Mouse (Mus musculus) megakaryocyte, embryonic 14.5 days (primary cell): ENCODE measurements around the gene Arhgap22. TPM values are rescaled to one million over a fixed set of nuclear protein-coding genes. Genes with fewer than 3 reads are reported as not detected.

Source experiments
- H3K27me3 ChIP-seq: replicated peaks from 2 replicates; pipeline ENCODE3; 2012; ENCODE audit warnings: inconsistent platforms
- H3K36me3 ChIP-seq: replicated peaks from 2 replicates; pipeline ENCODE3; 2012; ENCODE audit warnings: low read length, inconsistent platforms, mixed read lengths
- H3K4me1 ChIP-seq: 2 replicates; pipeline ENCODE4 v1.6.1; 2012; ENCODE audit warnings: inconsistent platforms
- H3K4me3 ChIP-seq: replicated peaks from 2 replicates; pipeline ENCODE3; 2012; ENCODE audit warnings: moderate library complexity, mild to moderate bottlenecking, inconsistent platforms
- H3K9me3 ChIP-seq: 2 replicates; pipeline ENCODE4 v1.6.1; 2012; ENCODE audit warnings: inconsistent platforms
- FLI1 ChIP-seq: IDR thresholded peaks from 2 replicates; pipeline ENCODE4 v1.6.1; 2012; ENCODE audit warnings: low read length, inconsistent platforms, mixed read lengths
- GATA1 ChIP-seq: IDR thresholded peaks from 3 replicates; pipeline ENCODE4 v1.6.1; 2012; ENCODE audit warnings: mixed read lengths, low read length, inconsistent platforms, borderline replicate concordance
- polyA plus RNA-seq: library from polyadenylated mRNA; stranded (reverse); fragments of >175 nt; gene quantifications from 2 replicates; pipeline ENCODE4 v1.2.3, GENCODE M21; 2012; ENCODE audit warnings: low replicate concordance; ENCODE audit not compliant: insufficient read depth

Arhgap22 gene
- polyA plus RNA-seq, 1 experiment = 6.5 TPM

- no peaks in the 10 kb centered on the region for H3K4me1 ChIP-seq
- TF ChIP-seq GATA1 (no peak), FLI1 (no peak)
- H3K4me3 ChIP-seq = no peak overlapping the region
- peaks cover 60% of the 10 kb centered on the region for H3K27me3 ChIP-seq
- H3K36me3 ChIP-seq = no peaks in the 10 kb centered on the region
- peaks cover 8% of the 10 kb centered on the region for H3K9me3 ChIP-seq
These were observed 121.9 kb downstream of the Arhgap22 start for GRCm38 (mm10) chr14:33335733-33336132.

GRCm38 (mm10) chr14:33338684-33339083 lies 124.9 kb downstream of the Arhgap22 start:
- H3K9me3 ChIP-seq = peaks cover 2% of the 10 kb centered on the region
- no peaks in the 10 kb centered on the region for H3K4me1 ChIP-seq
- TF ChIP-seq FLI1 (no peak), GATA1 (no peak)
- no peaks in the 10 kb centered on the region for H3K36me3 ChIP-seq
- H3K27me3 ChIP-seq = peaks cover 68% of the 10 kb centered on the region
- H3K4me3 ChIP-seq = no peak overlapping the region

GRCm38 (mm10) chr14:33343131-33343725 lies 129.4 kb downstream of the Arhgap22 start:
- no peak for TF ChIP-seq GATA1
- TF ChIP-seq FLI1 = no peak
- Histone ChIP-seq H3K36me3 (no peaks in the 10 kb centered on the region), H3K27me3 (peaks cover 79% of the 10 kb centered on the region), H3K4me3 (no peak overlapping the region), H3K4me1 (peaks cover 20% of the 10 kb centered on the region), H3K9me3 (no peaks in the 10 kb centered on the region)

- TF ChIP-seq GATA1 (no peak), FLI1 (no peak)
- H3K9me3 ChIP-seq = no peaks in the 10 kb centered on the region
- H3K4me3 ChIP-seq = no peak overlapping the region
- peaks cover 90% of the 10 kb centered on the region for H3K27me3 ChIP-seq
- no peaks in the 10 kb centered on the region for H3K36me3 ChIP-seq
- H3K4me1 ChIP-seq = peaks cover 20% of the 10 kb centered on the region
These were observed 132.7 kb downstream of the Arhgap22 start for GRCm38 (mm10) chr14:33346546-33346945.

GRCm38 (mm10) chr14:33347738-33348137 lies 133.9 kb downstream of the Arhgap22 start:
- peaks cover 96% of the 10 kb centered on the region for H3K27me3 ChIP-seq
- H3K36me3 ChIP-seq = no peaks in the 10 kb centered on the region
- no peak overlapping the region for H3K4me3 ChIP-seq
- peaks cover 20% of the 10 kb centered on the region for H3K4me1 ChIP-seq
- TF ChIP-seq GATA1 (no peak), FLI1 (no peak)
- no peaks in the 10 kb centered on the region for H3K9me3 ChIP-seq

GRCm38 (mm10) chr14:33348146-33348545 lies 134.3 kb downstream of the Arhgap22 start:
- no peak overlapping the region for H3K4me3 ChIP-seq
- peaks cover 20% of the 10 kb centered on the region for H3K4me1 ChIP-seq
- TF ChIP-seq GATA1 = no peak
- no peak for TF ChIP-seq FLI1
- H3K36me3 ChIP-seq = no peaks in the 10 kb centered on the region
- peaks cover 96% of the 10 kb centered on the region for H3K27me3 ChIP-seq
- no peaks in the 10 kb centered on the region for H3K9me3 ChIP-seq

GRCm38 (mm10) chr14:33351019-33351418 lies 137.2 kb downstream of the Arhgap22 start:
- Histone ChIP-seq H3K36me3 (no peaks in the 10 kb centered on the region), H3K27me3 (peaks cover 92% of the 10 kb centered on the region), H3K4me3 (no peak overlapping the region), H3K4me1 (peaks cover 11% of the 10 kb centered on the region), H3K9me3 (no peaks in the 10 kb centered on the region)
- TF ChIP-seq GATA1 (no peak), FLI1 (no peak)

GRCm38 (mm10) chr14:33351984-33352722 lies 138.3 kb downstream of the Arhgap22 start:
- H3K9me3 ChIP-seq = no peaks in the 10 kb centered on the region
- peaks cover 90% of the 10 kb centered on the region for H3K27me3 ChIP-seq
- no peaks in the 10 kb centered on the region for H3K36me3 ChIP-seq
- TF ChIP-seq GATA1 = no peak
- TF ChIP-seq FLI1 = no peak
- 0 out of 2 replicates have a peak, but pooled peaks cover 3% of the 10 kb centered on the region for H3K4me1 ChIP-seq
- no peak overlapping the region for H3K4me3 ChIP-seq

- TF ChIP-seq GATA1 = no peak
- no peak for TF ChIP-seq FLI1
- Histone ChIP-seq H3K36me3 (no peaks in the 10 kb centered on the region), H3K9me3 (no peaks in the 10 kb centered on the region), H3K4me1 (peaks cover 4% of the 10 kb centered on the region; the same call in 1 of the 2 replicates), H3K27me3 (peaks cover 88% of the 10 kb centered on the region), H3K4me3 (no peak overlapping the region)
These were observed 139.1 kb downstream of the Arhgap22 start for GRCm38 (mm10) chr14:33352890-33353289.

GRCm38 (mm10) chr14:33355276-33355675 lies 141.4 kb downstream of the Arhgap22 start:
- Histone ChIP-seq H3K36me3 (no peaks in the 10 kb centered on the region), H3K4me1 (peaks cover 8% of the 10 kb centered on the region; the same call in 1 of the 2 replicates), H3K27me3 (peaks cover 89% of the 10 kb centered on the region), H3K4me3 (no peak overlapping the region), H3K9me3 (no peaks in the 10 kb centered on the region)
- TF ChIP-seq GATA1 = no peak
- no peak for TF ChIP-seq FLI1
